Mouse (Mus musculus): Measurements from ENCODE around the gene Nmnat3. TPM values are rescaled to one million over a fixed set of nuclear protein-coding genes. Genes with fewer than 3 reads are reported as not detected.

Gene Nmnat3
- total and polyA plus RNA-seq, 3 experiments, result 8.1 to 9.3 (median 9.2) TPM

- in situ Hi-C loops (cut with MboI; ENCODE audit: low pct_ligation_motif_present, low pct_unique_long_range_greater_than_20kb, low sequenced_read_pairs) (no loop called here), dilution Hi-C loops (cut with MboI; ENCODE audit: extremely low pct_ligation_motif_present, extremely low pct_unique_long_range_greater_than_20kb, low sequenced_read_pairs) (no loop called here)
- Histone ChIP-seq H3K4me1 (ENCODE audit: control insufficient read depth in 1 of 2, insufficient read depth in 2 of 2) (peaks cover 13 to 17% of the 10 kb centered on the region in 2 experiments), H3K79me2 (replicated peaks; ENCODE audit: control insufficient read depth, extremely low read depth, insufficient read depth, poor library complexity, severe bottlenecking) (no peaks in the 10 kb centered on the region), H3K9ac (ENCODE audit: insufficient read depth, low read depth) (no peak overlapping the region), H3K4me3 (replicated peaks in 1 of 3; ENCODE audit: low read depth in 2 of 3, low read length in 2 of 3, poor library complexity in 1 of 3) (no peak overlapping the region), H3K4me2 (ENCODE audit: insufficient read depth, low read depth, poor library complexity, severe bottlenecking) (no peak overlapping the region), H3K9me3 (replicated peaks; ENCODE audit: low read length) (no peaks in the 10 kb centered on the region), H3K27ac (ENCODE audit: insufficient read depth, low read depth) (no peak overlapping the region), H3K36me3 (replicated peaks in 1 of 2; ENCODE audit: control insufficient read depth in 1 of 2, insufficient read depth in 1 of 2, low read length in 1 of 2) (peaks cover 0 to 42% of the 10 kb centered on the region in 2 experiments), H3K27me3 (replicated peaks) (no peaks in the 10 kb centered on the region)
- DNase-seq (ENCODE audit: extremely low read depth), result no peak
- TF ChIP-seq MXI1 (IDR thresholded peaks at IDR 0.05; ENCODE audit: low read depth, low read length) (no peak), ETS1 (conservative IDR thresholded peaks at IDR 0.05; ENCODE audit: low read depth, low read length) (no peak), CTCF (conservative IDR thresholded peaks at IDR 0.05 in 1 of 2, IDR thresholded peaks at IDR 0.05 in 1 of 2; ENCODE audit: low read depth in 2 of 2, low read length in 2 of 2) (no peak), JUN (IDR thresholded peaks at IDR 0.05; ENCODE audit: insufficient read depth, low read depth, low read length) (no peak)
These were observed 52.7 kb downstream of the Nmnat3 start for GRCm38 (mm10) chr9:98339971-98340370.

GRCm38 (mm10) chr9:98340427-98340826 lies 53.2 kb downstream of the Nmnat3 start:
- Histone ChIP-seq H3K36me3 (replicated peaks in 1 of 2; ENCODE audit: control insufficient read depth in 1 of 2, insufficient read depth in 1 of 2, low read length in 1 of 2) (peaks cover 0 to 38% of the 10 kb centered on the region in 2 experiments), H3K9ac (ENCODE audit: insufficient read depth, low read depth) (no peak overlapping the region)

GRCm38 (mm10) chr9:98345840-98346239 lies 58.6 kb downstream of the Nmnat3 start:
- TF ChIP-seq GABPA (IDR thresholded peaks at IDR 0.05; ENCODE audit: insufficient replicate concordance, low read depth, low read length) (no peak), CTCF (conservative IDR thresholded peaks at IDR 0.05 in 1 of 2, IDR thresholded peaks at IDR 0.05 in 1 of 2; ENCODE audit: low read depth in 2 of 2, low read length in 2 of 2) (no peak), MYC (IDR thresholded peaks at IDR 0.05; ENCODE audit: low read depth, low read length) (no peak), CHD1 (IDR thresholded peaks at IDR 0.05; ENCODE audit: low read depth, low read length) (no peak), RAD21 (IDR thresholded peaks at IDR 0.05; ENCODE audit: low read depth, low read length) (no peak), IRF4 (IDR thresholded peaks at IDR 0.05; ENCODE audit: low read depth, low read length) (no peak), USF2 (conservative IDR thresholded peaks at IDR 0.05; ENCODE audit: low read depth, low read length) (no peak), NRF1 (IDR thresholded peaks at IDR 0.05; ENCODE audit: low read depth, low read length) (no peak), MAX (IDR thresholded peaks at IDR 0.05; ENCODE audit: low read length) (no peak), SMC3 (IDR thresholded peaks at IDR 0.05; ENCODE audit: low read depth, low read length) (no peak), NELFE (IDR thresholded peaks at IDR 0.05; ENCODE audit: low read depth, low read length) (no peak), ZMIZ1 (IDR thresholded peaks at IDR 0.05; ENCODE audit: low read depth, low read length) (no peak), CHD2 (IDR thresholded peaks at IDR 0.05; ENCODE audit: low read length) (no peak), BHLHE40 (IDR thresholded peaks at IDR 0.05; ENCODE audit: low read depth, low read length) (no peak), ZKSCAN1 (IDR thresholded peaks at IDR 0.05; ENCODE audit: borderline replicate concordance, low read depth, low read length) (no peak)
- H3K4me3 ChIP-seq (replicated peaks in 1 of 3; ENCODE audit: low read depth in 2 of 3, low read length in 2 of 3, poor library complexity in 1 of 3), result no peak overlapping the region
- no peak overlapping the region for H3K4me2 ChIP-seq (ENCODE audit: insufficient read depth, low read depth, poor library complexity, severe bottlenecking)
- DNase-seq (ENCODE audit: extremely low read depth), result no peak
- dilution Hi-C loops (cut with MboI; ENCODE audit: extremely low pct_ligation_motif_present, extremely low pct_unique_long_range_greater_than_20kb, low sequenced_read_pairs) (no loop called here), in situ Hi-C loops (cut with MboI; ENCODE audit: low pct_ligation_motif_present, low pct_unique_long_range_greater_than_20kb, low sequenced_read_pairs) (no loop called here)
- no peaks in the 10 kb centered on the region for H3K79me2 ChIP-seq (replicated peaks; ENCODE audit: control insufficient read depth, extremely low read depth, insufficient read depth, poor library complexity, severe bottlenecking)
- no peak overlapping the region for H3K9ac ChIP-seq (ENCODE audit: insufficient read depth, low read depth)
- H3K27me3 ChIP-seq (replicated peaks), result no peaks in the 10 kb centered on the region
- H3K36me3 ChIP-seq (replicated peaks in 1 of 2; ENCODE audit: control insufficient read depth in 1 of 2, insufficient read depth in 1 of 2, low read length in 1 of 2), result peaks cover 0 to 48% of the 10 kb centered on the region in 2 experiments
- no peak overlapping the region for H3K27ac ChIP-seq (ENCODE audit: insufficient read depth, low read depth)
- H3K4me1 ChIP-seq (ENCODE audit: control insufficient read depth in 1 of 2, insufficient read depth in 2 of 2), result peaks cover 0 to 14% of the 10 kb centered on the region in 2 experiments; a peak in 2 of 4 replicates
- no peaks in the 10 kb centered on the region for H3K9me3 ChIP-seq (replicated peaks; ENCODE audit: low read length)

More at GRCm38 (mm10) chr9:98340427-98340826, 53.2 kb downstream of the Nmnat3 start:
- H3K27ac ChIP-seq (ENCODE audit: insufficient read depth, low read depth), result no peak overlapping the region
- no peaks in the 10 kb centered on the region for H3K9me3 ChIP-seq (replicated peaks; ENCODE audit: low read length)
- dilution Hi-C loops (cut with MboI; ENCODE audit: extremely low pct_ligation_motif_present, extremely low pct_unique_long_range_greater_than_20kb, low sequenced_read_pairs) (no loop called here), in situ Hi-C loops (cut with MboI; ENCODE audit: low pct_ligation_motif_present, low pct_unique_long_range_greater_than_20kb, low sequenced_read_pairs) (no loop called here)
- no peaks in the 10 kb centered on the region for H3K79me2 ChIP-seq (replicated peaks; ENCODE audit: control insufficient read depth, extremely low read depth, insufficient read depth, poor library complexity, severe bottlenecking)
- DNase-seq (ENCODE audit: extremely low read depth), result no peak
- no peaks in the 10 kb centered on the region for H3K27me3 ChIP-seq (replicated peaks)
- peaks cover 13 to 17% of the 10 kb centered on the region in 2 experiments for H3K4me1 ChIP-seq (ENCODE audit: control insufficient read depth in 1 of 2, insufficient read depth in 2 of 2)
- no peak overlapping the region for H3K4me3 ChIP-seq (replicated peaks in 1 of 3; ENCODE audit: low read depth in 2 of 3, low read length in 2 of 3, poor library complexity in 1 of 3)
- TF ChIP-seq NRF1 (IDR thresholded peaks at IDR 0.05; ENCODE audit: low read depth, low read length), result no peak
- no peak for TF ChIP-seq USF1 (IDR thresholded peaks at IDR 0.05; ENCODE audit: low read depth, low read length)
- no peak for TF ChIP-seq UBTF (IDR thresholded peaks at IDR 0.05; ENCODE audit: low read depth, low read length)
- TF ChIP-seq JUND (conservative IDR thresholded peaks at IDR 0.05; ENCODE audit: low read depth, low read length), result no peak
- no peak for TF ChIP-seq TBP (conservative IDR thresholded peaks at IDR 0.05; ENCODE audit: low read depth, low read length)
- TF ChIP-seq EP300 (IDR thresholded peaks at IDR 0.05; ENCODE audit: low read length), result no peak
- TF ChIP-seq JUN (IDR thresholded peaks at IDR 0.05; ENCODE audit: insufficient read depth, low read depth, low read length), result no peak
- no peak overlapping the region for H3K4me2 ChIP-seq (ENCODE audit: insufficient read depth, low read depth, poor library complexity, severe bottlenecking)

Measured in CH12.LX (cell line).